Mouse (Mus musculus) lung, adult 2 months (tissue): ENCODE results near the gene Ddah2.

Experiments used
- CTCF ChIP-seq: fragments of 200-500 bp; IDR thresholded peaks from 2 replicates; pipeline ENCODE4 v1.5.1; 2011; ENCODE audit warnings: mild to moderate bottlenecking, low read length, control low read depth; ENCODE audit not compliant: insufficient read depth
- POLR2A ChIP-seq: fragments of 200-500 bp; IDR thresholded peaks from 2 replicates; pipeline ENCODE4 v1.6.1; 2011; ENCODE audit warnings: low read depth, mild to moderate bottlenecking, control low read depth, low read length, borderline replicate concordance; ENCODE audit errors: extremely low read depth

- TF ChIP-seq POLR2A, result peak; percentile 87; the same call in 1 of the 2 replicates
- no peak for TF ChIP-seq CTCF
Observed at GRCm38 (mm10) chr17:35088825-35089644, 30.2 kb downstream of the Ddah2 start, which contains the start of gene Abhd16a.
